Mouse (Mus musculus) hindbrain, embryonic 16.5 days (tissue): ENCODE results near the gene Sin3b. TPM values are rescaled to one million over a fixed set of nuclear protein-coding genes. Genes with fewer than 3 reads are reported as not detected.
"Not testable (repeated sequence)": the region's sequence is repeated elsewhere in the genome, so short reads cannot be mapped to it uniquely, and the experiment has no call there.

ENCODE experiments used
- ATAC-seq: fragments of 200-750 bp; cut with Nextera tagmentation; 2 replicates; pipeline ENCODE4 v1.8.0; 2017; ENCODE audit warnings: moderate TSS enrichment, moderate library complexity
- H3K27ac ChIP-seq: fragments of 300-500 bp; sonication (generic); 2 replicates; pipeline ENCODE4 v1.5.1; 2014; ENCODE audit warnings: low read depth, mild to moderate bottlenecking, control low read depth, low read length, moderate library complexity
- H3K27me3 ChIP-seq: fragments of 300-500 bp; sonication (generic); replicated peaks from 2 replicates; pipeline ENCODE4 v1.6.1; 2014; ENCODE audit warnings: low read length; ENCODE audit not compliant: control insufficient read depth, insufficient read depth
- H3K36me3 ChIP-seq: fragments of 300-500 bp; sonication (generic); 2 replicates; pipeline ENCODE4 v1.6.1; 2014; ENCODE audit warnings: mild to moderate bottlenecking, low read length, moderate library complexity, mixed read lengths; ENCODE audit not compliant: control insufficient read depth, insufficient read depth
- H3K4me1 ChIP-seq: fragments of 300-500 bp; sonication (generic); 2 replicates; pipeline ENCODE4 v1.6.1; 2014; ENCODE audit warnings: low read depth, low read length; ENCODE audit not compliant: control insufficient read depth, insufficient read depth
- H3K4me2 ChIP-seq: fragments of 300-500 bp; sonication (generic); 2 replicates; pipeline ENCODE4 v1.6.1; 2014; ENCODE audit warnings: mild to moderate bottlenecking, low read length, control low read depth, moderate library complexity
- H3K4me3 ChIP-seq: fragments of 300-500 bp; sonication (generic); 2 replicates; pipeline ENCODE4 v1.5.1; 2014; ENCODE audit warnings: mild to moderate bottlenecking, low read length, control low read depth, moderate library complexity
- H3K9ac ChIP-seq: fragments of 300-500 bp; sonication (generic); 2 replicates; pipeline ENCODE4 v1.6.1; 2014; ENCODE audit warnings: low read depth, mild to moderate bottlenecking, control low read depth, low read length, moderate library complexity
- H3K9me3 ChIP-seq: fragments of 300-500 bp; sonication (generic); 2 replicates; pipeline ENCODE4 v1.6.1; 2014; ENCODE audit warnings: mild to moderate bottlenecking, low read length, moderate library complexity; ENCODE audit not compliant: control insufficient read depth
- WGBS: fragments of 180-500 bp; shearing (Covaris S2); extraction: QIAGEN DNeasy Blood & Tissue Kit; methylation state at CpG from one replicate; pipeline ENCODE4 v1.1.7; 2014; 5-methylcytosine and 5-hydroxymethylcytosine counted together
- polyA plus RNA-seq: library from polyadenylated mRNA; unstranded; fragments of >200 nt; fragmentation: Nextera tagmentation; extraction: Ambion mirVana; gene quantifications from 2 replicates; pipeline ENCODE4 v1.2.1, GENCODE M21; 2015

The Sin3b gene
- polyA plus RNA-seq = 176 and 177 TPM in 2 replicates

DNA sequence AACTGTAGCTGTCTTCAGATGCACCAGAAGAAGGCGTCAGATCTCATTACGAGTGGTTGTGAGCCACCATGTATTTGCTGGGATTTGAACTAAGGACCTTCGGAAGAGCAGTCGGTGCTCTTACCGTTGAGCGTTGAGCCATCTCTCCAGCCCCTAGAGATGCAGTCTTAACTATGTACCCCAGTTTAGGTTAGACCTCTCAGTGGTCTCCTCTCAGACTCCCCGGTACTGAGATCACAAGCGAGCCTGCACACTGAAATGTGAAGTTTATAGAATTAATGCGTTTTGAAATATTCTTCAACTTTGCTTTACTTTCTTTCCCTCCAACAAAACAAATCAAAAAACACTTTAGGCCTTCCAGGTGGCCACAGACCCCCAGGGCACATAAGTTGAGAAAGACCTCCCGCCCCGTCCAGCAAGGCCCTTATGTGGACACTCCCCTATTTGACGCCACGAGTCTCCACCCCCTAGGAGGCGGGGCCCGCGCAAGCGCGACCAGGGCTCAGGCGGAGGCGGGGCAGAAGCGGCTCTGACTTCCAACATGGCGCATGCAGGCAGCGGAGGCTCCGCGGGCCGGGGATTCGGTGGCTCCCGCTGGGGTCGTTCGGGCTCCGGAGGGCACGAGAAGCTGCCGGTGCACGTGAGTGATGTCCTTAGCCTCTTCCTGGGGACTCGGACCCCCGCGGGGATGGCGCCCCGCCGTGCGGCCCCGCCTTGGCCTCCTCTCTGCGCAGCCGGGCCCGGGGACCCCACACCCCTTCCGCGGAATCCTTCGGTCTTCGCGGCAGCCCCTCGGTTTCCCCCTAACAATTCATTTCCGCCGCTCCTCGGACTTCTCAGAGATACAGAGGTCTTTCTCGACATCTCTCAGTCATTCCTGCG, at the start of gene Sin3b:
TSS of gene Sin3b (plus strand) at position 517 of the 882 bp plus-strand sequence.
- Histone ChIP-seq H3K9me3 (no peaks in the 10 kb centered on the region), H3K27ac (peak within 1 kb of the TSS; percentile 44; the same call in 1 of the 2 replicates), H3K4me1 (peaks cover 12% of the 10 kb centered on the region), H3K4me2 (peak within 1 kb of the TSS; percentile 63), H3K36me3 (peaks cover 27% of the 10 kb centered on the region), H3K9ac (peak within 1 kb of the TSS; percentile 88), H3K4me3 (peak within 1 kb of the TSS; percentile 69), H3K27me3 (no peaks in the 10 kb centered on the region)
- ATAC-seq = peak; percentile 99
- 16% methylated on average over 48 of the region's 56 CpGs for WGBS

DNA sequence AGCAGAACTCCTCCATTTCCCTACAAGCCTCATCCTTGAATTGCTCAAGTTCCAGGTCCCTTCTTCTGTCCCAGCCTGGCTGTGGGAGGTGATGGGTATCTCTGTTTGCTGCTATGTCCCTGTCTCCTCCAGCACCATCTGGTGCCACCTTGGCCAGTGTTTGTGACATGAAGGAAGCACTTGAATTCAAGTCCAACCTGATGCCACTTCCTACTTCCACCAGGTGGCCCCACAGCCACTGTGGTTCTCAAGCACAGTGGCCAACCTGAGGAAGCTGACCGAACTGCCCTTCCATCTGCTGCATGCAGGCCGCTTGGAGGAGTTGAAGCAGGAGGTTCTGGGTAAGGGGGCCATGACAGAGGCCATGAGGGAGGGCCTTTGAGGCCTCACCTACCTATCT, 48.9 kb upstream of the Sin3b start:
- H3K36me3 ChIP-seq = no peaks in the 10 kb centered on the region
- WGBS = 93% methylated on average over 2 of the region's 2 CpGs
- H3K9me3 ChIP-seq = no peaks in the 10 kb centered on the region
- no peak overlapping the region for H3K9ac ChIP-seq
- H3K4me3 ChIP-seq = no peak overlapping the region
- H3K27ac ChIP-seq = no peak overlapping the region
- no peak overlapping the region for H3K4me2 ChIP-seq
- no peaks in the 10 kb centered on the region for H3K27me3 ChIP-seq
- no peak for ATAC-seq
- H3K4me1 ChIP-seq = no peaks in the 10 kb centered on the region

DNA sequence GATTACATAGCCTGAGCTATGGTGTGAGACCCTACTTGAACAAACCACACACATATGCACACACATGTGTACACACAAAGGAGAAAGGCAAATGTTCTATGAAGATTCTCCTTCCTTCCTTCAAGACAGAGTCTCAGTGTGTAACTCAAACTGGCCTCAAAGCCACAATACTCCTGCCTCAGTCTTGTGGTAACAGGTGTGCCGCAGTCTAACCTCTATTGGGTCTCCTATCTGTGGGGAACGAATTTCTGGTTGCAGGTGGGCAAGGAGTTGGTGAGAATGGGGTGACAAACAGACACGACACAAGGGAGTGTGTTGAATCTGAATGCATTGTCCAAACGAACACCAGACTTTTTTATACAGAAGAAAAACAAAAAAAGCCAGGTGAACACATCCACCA, 46.6 kb upstream of the Sin3b start:
- Histone ChIP-seq H3K27me3 (no peaks in the 10 kb centered on the region), H3K9ac (no peak overlapping the region), H3K4me2 (no peak overlapping the region), H3K4me3 (no peak overlapping the region), H3K4me1 (no peaks in the 10 kb centered on the region), H3K9me3 (no peaks in the 10 kb centered on the region), H3K27ac (no peak overlapping the region), H3K36me3 (no peaks in the 10 kb centered on the region)
- no peak for ATAC-seq
- WGBS = 68% methylated on average over 4 of the region's 4 CpGs

DNA sequence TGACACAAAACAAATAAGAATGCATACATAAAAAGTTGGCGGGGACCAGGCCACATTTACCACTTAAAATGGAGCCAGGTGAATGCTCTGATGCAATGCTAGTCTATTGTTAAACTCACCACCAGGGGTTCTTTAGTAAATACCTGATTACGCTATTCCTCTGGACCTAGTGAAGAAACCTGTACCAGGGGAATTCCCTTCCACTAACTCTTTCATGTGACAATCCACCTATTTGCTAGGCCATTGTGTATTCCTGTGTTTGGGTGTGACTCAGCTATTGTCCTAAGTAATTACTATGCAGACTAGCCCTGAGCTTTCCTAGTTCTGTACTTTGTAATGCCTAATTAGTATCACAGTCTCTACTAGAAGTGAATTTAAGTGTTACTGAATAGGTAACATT, 46.2 kb upstream of the Sin3b start:
- not testable (repeated sequence) for H3K4me1 ChIP-seq, H3K9ac ChIP-seq, H3K9me3 ChIP-seq, H3K27me3 ChIP-seq, H3K27ac ChIP-seq, H3K4me3 ChIP-seq, ATAC-seq, H3K4me2 ChIP-seq, H3K36me3 ChIP-seq
- WGBS = 46% methylated on average over 2 of the region's 2 CpGs

DNA sequence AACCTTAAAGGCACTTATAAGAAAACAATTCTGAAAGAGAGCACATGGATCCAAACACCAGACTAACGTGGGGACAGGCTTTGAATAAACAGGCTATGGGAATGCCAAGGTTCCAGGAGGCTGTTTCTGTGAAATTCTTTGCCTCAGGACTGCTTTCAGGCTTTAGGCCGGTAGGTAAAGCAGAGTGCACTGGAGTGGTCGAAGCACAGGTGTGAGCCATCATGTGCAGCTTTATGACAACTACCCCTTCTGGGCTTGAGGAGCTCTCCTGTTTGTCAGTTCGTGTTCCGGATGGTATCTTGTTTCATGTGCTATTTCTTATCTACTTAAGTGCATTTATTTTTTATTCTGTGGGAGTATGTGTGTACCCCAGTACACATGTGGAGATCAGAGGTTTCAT, 45.8 kb upstream of the Sin3b start:
- no peaks in the 10 kb centered on the region for H3K36me3 ChIP-seq

DNA sequence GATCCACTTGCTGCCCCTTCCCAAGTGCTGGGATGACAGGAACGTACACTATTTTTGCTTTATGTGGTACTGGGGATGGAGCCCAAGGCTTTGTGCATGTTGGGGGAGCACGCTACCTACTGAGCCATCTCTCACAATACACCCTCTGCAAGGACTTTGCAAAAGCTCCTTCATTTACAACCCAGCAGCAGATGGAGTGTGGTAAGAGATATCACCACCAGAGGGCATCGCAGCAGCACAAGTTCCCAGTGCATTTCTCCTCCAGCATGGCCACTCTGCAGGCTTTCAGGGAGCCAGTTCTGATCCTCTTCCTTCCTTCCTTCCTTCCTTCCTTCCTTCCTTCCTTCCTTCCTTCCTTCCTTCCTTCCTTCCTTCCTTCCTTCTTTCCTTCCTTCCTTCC, 43.0 kb upstream of the Sin3b start:
- no peaks in the 10 kb centered on the region for H3K9me3 ChIP-seq
- peak; percentile 81 for ATAC-seq
- no peak overlapping the region for H3K4me3 ChIP-seq
- 9% methylated on average over 3 of the region's 3 CpGs for WGBS
- H3K9ac ChIP-seq = no peak overlapping the region
- no peaks in the 10 kb centered on the region for H3K4me1 ChIP-seq
- no peaks in the 10 kb centered on the region for H3K27me3 ChIP-seq
- H3K27ac ChIP-seq = no peak overlapping the region
- no peak overlapping the region for H3K4me2 ChIP-seq
- H3K36me3 ChIP-seq = no peaks in the 10 kb centered on the region

More for the DNA sequence above, 45.8 kb upstream of the Sin3b start:
- no peak for ATAC-seq
- WGBS = 69% methylated on average over 5 of the region's 5 CpGs
- no peak overlapping the region for H3K4me2 ChIP-seq
- H3K4me3 ChIP-seq = no peak overlapping the region
- no peaks in the 10 kb centered on the region for H3K4me1 ChIP-seq
- H3K9ac ChIP-seq = no peak overlapping the region
- no peaks in the 10 kb centered on the region for H3K27me3 ChIP-seq
- H3K27ac ChIP-seq = no peak overlapping the region
- H3K9me3 ChIP-seq = no peaks in the 10 kb centered on the region

DNA sequence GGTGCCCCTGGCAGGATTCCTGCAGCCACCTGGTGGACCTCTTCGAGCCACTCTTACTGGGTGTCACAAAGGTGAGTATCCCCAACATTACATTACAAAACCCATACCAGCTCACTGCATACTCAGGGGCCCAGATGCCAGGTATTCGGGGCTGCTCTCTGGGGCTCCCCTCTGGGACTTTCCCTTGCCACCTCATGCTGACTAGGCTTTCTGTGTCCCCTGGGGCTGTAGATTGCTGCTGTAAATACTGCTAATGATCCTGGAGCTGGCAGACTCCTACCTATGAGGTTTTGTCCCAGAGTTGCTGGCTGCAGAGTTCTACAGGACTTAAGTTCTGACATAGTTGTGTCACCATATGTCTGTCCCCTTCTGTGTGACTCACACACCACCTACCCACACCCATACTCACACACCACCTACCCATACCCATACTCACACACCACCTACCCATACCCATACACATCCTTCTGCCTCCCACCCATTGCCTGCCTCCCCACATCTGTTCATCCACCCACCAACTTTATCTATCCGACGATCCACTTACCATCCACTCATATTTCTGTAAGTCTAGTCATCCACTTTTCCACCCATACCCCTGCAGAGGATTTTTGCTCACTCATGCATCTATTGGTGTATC, 40.9 kb upstream of the Sin3b start:
- no peak for ATAC-seq
- no peaks in the 10 kb centered on the region for H3K4me1 ChIP-seq
- WGBS = 92% methylated on average over 4 of the region's 4 CpGs
- H3K9ac ChIP-seq = no peak overlapping the region
- H3K9me3 ChIP-seq = no peaks in the 10 kb centered on the region
- H3K27ac ChIP-seq = no peak overlapping the region
- H3K27me3 ChIP-seq = no peaks in the 10 kb centered on the region
- H3K4me2 ChIP-seq = no peak overlapping the region
- no peak overlapping the region for H3K4me3 ChIP-seq
- no peaks in the 10 kb centered on the region for H3K36me3 ChIP-seq

DNA sequence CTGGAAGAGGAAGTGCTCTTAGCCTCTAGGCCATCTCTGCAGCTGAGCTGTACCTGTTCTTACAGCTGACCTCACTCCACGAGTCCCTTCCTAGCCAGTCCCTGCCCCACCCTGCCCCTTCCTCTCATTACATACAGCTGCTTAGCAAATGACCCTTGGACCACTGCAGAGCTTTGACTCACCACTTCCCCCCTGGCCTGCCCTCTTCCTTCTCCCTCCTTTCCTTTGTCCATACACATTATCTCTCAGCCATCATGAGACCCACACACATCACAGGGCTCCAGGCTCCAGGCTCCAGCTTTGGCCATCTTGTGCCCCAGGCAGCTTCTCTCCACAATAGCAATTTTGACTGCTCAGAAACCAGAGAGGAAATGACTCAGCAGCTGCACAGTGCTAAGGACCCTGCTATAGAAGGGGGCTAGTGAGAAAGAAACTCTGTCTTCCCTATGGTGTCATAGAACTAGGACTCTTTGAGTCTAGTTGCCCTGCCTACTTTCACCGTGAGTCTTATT, 40.0 kb upstream of the Sin3b start:
- no peak for ATAC-seq
- Histone ChIP-seq H3K4me3 (no peak overlapping the region), H3K4me1 (no peaks in the 10 kb centered on the region), H3K36me3 (no peaks in the 10 kb centered on the region), H3K27ac (no peak overlapping the region), H3K27me3 (no peaks in the 10 kb centered on the region), H3K4me2 (no peak overlapping the region), H3K9me3 (no peaks in the 10 kb centered on the region), H3K9ac (no peak overlapping the region)
- WGBS = 60% methylated on average over 2 of the region's 2 CpGs

DNA sequence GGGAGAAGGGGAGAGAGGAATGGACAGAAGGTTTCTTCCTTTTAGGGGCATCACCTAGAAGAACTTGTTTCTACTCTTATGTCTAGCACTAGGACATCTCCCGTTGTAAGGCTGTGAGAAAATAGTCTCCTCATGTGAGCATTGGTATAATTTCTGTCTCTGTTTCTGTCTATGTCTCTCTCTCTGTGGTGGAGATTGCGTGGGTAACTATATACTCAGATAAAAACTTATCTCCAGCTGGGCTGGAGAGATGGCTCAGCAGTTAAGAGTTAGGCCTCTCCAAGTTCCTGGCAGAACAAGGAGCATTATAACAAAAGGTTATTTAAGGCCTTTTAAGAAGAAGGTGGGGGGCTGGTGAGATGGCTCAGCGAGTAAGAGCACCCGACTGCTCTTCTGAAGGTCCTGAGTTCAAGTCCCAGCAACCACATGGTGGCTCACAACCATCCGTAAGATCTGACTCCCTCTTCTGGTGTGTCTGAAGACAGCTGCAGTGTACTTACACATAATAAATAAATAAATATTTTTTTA, 39.4 kb upstream of the Sin3b start:
- not testable (repeated sequence) for H3K4me3 ChIP-seq, H3K27ac ChIP-seq, H3K4me1 ChIP-seq, ATAC-seq, H3K9me3 ChIP-seq, H3K4me2 ChIP-seq, H3K36me3 ChIP-seq, H3K27me3 ChIP-seq, H3K9ac ChIP-seq
- 95% methylated on average over 5 of the region's 5 CpGs for WGBS
